Mouse (Mus musculus): Measurements from ENCODE around the gene Dusp6.

- TF ChIP-seq CTCF (IDR thresholded peaks at IDR 0.05; ENCODE audit: control insufficient read depth, insufficient read depth, insufficient read length) (no peak), CEBPB (IDR thresholded peaks at IDR 0.05; ENCODE audit: low read depth) (no peak)
Measured at GRCm38 (mm10) chr10:99271016-99271415, 8.0 kb downstream of the Dusp6 start.
